Mouse (Mus musculus) c-Kit-positive CD71-positive TER-119-negative erythroid progenitor cells, embryonic 14.5 days (primary cell): ENCODE results near the gene Xpr1.

Source experiments
- DNase-seq: peaks from one replicate; pipeline ENCODE4 v3.0.0-alpha.2; 2013; ENCODE audit warnings: low read depth

Xpr1 gene

GRCm38 (mm10) chr1:155251596-155251995, 165.6 kb downstream of the Xpr1 start:
- no peak for DNase-seq

GRCm38 (mm10) chr1:155250531-155251135, 166.6 kb downstream of the Xpr1 start:
- no peak for DNase-seq

DNA sequence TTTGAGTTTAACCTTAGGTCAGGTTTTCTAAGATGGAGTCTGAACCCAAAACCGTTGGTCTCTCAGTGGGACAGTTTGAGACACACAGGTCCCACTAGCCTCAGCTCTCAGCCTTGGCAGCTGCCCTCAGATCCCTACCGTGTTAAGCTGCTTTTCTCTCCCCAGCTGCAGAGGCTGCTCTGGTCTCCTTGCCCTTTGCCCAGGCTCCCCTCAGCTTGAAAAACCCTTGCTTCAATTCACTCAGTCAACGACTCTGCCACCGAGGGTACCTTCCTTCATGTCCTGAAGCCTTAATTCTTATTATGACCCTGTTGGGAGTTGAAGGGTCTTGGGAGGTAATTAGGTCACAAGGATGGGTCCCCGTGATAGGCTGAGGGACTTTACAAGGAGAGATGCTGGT, 167.3 kb downstream of the Xpr1 start:
- DNase-seq = no peak

- DNase-seq = no peak
These were observed 169.2 kb downstream of the Xpr1 start for GRCm38 (mm10) chr1:155248041-155248440.

GRCm38 (mm10) chr1:155247441-155247840, 169.8 kb downstream of the Xpr1 start:
- DNase-seq = no peak

- DNase-seq = no peak
These were observed 171.7 kb downstream of the Xpr1 start for GRCm38 (mm10) chr1:155245516-155245915.

- DNase-seq = no peak
These were observed 172.4 kb downstream of the Xpr1 start for GRCm38 (mm10) chr1:155244771-155245211.

GRCm38 (mm10) chr1:155243797-155244770, 173.1 kb downstream of the Xpr1 start, which contains the start of gene BC034090:
TSS of gene BC034090 (minus strand) at chr1:155244444.
- DNase-seq = no peak

- DNase-seq = no peak
These were observed 174.8 kb downstream of the Xpr1 start for GRCm38 (mm10) chr1:155242488-155242745.

DNA sequence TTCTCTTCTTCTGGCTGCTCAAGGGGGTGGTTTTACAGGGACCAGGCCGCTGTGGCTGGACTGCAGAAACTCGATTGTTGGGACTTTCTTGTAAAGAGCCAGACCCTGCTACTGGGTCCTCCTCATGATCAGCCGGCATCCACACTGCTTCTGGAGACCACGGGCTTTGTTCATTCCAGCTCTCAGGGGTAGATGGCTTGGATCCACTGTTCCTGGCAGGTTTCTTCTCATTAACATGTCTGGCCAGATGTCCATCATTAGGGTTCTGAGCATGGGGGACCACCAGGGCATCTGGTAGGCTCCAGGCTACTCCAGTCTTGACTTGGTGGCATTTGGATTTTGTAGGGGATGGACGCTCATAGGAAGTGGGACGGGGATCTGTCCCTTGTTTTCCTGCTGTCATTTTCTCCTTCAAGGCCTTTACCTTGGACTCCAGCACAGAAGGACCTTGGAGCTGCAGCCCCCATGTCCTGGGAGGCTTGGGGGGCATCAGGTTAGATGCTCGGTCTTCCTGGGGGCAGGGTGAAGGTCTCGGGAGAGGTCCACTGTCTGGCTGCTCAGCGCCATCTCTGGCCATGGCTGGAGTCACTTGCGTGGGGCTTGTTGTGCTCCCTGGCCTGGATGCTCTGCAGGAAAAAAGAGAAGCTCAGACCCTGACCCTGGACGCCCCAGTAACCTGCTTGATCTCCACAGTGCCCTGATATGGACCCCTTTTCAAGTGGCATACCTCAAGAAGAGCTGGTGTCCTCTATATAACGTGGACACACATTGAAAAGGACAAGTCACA, 175.3 kb downstream of the Xpr1 start:
- no peak for DNase-seq

DNA sequence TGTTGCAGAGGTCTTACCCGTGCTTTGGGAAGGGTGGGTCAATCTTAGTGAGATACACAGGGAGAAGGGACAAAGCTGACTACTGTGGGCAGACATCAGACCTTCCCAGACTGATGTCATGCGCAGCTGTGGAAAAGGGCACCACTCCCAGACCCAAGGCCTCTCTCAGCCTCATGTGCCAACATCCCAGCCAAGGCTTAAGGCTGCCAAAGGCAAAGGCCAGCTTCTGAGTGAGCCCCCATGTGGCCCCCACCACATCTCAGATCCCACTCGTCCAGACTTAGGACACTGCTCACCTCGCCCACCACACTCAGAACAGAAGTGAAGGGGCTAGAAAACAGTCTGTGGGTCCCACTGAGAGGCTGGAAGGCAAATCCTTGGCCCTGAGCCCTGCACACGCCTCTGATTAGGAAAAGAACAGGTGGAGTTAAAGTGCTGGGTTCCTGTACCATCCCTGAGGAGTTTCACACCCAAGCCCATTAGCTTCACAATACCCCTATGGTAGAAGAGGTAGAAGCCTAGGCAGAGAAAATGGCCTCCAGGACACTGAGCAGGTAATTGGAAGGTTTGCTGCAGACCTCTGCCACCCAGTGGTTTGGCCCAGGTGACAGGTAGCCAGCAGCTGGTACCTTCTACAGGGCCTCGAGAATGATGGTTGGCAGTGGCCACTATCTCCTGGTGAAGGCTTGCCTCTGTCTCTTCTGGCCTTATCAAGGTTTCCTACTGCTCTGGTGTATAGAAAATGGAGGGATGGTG, 177.1 kb downstream of the Xpr1 start:
- no peak for DNase-seq

GRCm38 (mm10) chr1:155239169-155239568, 178.0 kb downstream of the Xpr1 start:
- DNase-seq = no peak

- no peak for DNase-seq
These were observed 179.1 kb downstream of the Xpr1 start for GRCm38 (mm10) chr1:155238126-155238525.

GRCm38 (mm10) chr1:155237390-155237789, 179.8 kb downstream of the Xpr1 start:
- DNase-seq = no peak

DNA sequence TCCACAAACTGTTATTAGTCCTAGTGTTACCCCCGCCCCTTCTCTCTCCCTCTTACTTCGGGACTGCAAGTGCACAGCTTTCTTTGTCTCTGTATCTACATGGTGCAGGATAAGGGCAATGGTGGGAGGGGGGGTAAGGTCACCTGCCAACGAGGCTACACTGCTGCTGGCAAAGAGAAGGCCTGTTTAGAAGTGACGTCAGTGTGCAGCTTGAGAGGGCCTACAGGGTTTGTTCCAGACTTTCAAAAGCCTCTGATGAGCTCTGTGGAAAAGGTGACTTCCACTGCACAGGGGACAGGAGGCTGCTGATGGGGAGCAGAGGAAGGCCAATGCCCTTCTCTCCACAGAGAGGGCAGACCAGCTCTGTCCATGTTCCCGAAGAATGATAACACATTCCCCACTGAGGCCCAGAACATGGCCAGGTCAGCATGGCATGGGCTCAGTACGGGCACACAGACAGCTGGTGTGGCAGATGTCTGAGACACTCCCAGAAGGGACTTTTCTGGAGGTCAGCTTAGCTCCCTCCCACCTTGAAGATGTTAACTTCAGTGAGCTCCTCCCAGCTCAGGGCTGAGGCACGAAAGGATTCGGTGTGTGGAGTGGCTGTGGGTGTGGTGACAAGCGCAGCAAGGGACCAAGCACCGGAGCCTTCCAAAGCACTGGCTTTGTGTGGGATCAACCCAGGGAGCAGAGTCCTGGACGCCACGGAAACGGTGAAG, 180.8 kb downstream of the Xpr1 start:
- no peak for DNase-seq

DNA sequence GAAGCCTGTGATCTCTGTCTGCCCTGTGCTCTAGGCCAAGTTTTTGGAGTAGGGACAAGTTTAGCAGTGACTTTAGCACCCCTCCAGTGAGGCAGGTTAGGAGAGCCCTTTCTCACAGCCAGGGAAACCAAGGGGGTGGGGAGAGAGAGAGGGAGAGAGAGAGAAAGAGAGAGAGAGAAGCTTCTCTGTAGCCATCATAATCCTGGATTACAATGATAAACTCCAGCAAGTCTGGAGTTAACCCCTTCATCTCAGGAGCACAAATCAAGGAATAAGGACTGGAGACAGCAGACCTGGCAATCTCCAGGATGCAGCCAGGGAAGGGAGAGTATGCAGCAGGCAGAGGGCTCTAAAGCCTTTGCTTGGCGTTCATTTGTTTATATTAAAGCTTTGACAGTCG, 181.6 kb downstream of the Xpr1 start:
- DNase-seq = no peak

DNA sequence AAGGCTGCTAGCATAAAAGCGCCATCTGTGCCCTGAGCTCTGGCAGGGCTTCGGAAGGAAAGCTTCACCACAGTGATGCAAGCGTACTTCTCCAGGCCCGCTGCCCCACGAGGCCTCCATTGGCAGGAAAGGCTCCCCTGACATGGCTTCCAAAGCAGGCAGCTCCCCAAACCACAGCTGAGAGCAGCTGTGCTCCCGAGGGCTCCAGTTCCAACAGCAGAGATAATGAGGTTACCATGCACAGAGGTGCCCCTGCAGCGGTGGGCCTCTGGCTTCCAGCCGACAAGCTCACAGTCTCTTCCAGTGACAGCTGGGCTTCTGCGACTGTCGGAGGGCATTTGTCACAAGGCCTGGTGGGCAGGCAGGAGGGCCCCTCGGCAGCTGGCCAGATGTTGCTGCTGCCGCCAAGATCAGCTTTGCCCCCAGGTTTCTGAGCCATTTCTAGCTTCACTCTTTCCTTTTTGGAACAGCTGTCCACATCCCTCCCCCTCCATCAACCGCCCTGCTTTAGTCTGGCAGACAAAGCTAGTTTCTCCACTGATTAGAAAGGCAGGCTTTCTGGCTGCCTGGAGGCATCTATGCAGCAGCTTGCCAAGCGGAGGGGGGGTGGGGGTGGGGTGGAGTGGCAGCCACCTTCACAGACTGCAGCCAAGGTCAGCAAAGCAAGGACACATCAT, 183.1 kb downstream of the Xpr1 start:
- no peak for DNase-seq

DNA sequence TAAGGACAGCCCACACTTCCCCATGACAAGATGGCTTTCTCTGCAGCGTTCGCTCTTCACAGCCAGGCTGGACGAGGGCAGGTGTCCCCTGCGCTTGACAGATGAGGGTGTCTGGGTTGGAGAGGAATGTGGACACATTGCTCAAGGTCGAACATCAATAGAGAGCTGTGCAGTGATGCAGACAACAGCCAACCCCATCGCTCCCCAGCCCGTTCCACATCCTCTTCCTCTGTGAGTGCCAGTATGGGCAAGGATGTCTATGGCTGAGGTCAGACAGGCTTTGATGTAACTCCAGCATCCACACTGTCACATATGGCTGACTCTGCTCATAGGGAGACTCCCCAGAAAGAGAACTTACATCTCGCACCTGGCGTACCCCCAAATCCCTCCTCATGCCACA, 183.8 kb downstream of the Xpr1 start:
- no peak for DNase-seq

DNA sequence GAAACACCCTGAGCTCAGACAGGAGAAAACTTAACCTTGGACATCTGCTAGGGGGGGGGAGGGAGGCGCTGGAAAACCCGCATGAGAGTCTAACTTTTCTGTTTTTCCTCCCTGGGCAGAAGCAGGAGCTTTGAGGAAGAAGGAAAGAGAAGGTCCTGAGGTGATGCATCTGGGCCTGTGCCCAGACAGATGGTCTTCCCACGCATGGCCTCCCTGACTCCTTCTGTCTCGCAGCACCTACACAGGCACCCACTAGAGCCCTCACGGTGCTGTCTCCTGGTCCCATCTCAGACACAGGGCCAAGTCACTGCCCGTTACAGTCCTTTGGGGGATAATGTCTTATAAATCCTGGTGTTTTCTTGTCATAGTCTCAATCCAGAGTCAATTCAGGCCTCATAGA, 184.4 kb downstream of the Xpr1 start:
- DNase-seq = no peak

DNA sequence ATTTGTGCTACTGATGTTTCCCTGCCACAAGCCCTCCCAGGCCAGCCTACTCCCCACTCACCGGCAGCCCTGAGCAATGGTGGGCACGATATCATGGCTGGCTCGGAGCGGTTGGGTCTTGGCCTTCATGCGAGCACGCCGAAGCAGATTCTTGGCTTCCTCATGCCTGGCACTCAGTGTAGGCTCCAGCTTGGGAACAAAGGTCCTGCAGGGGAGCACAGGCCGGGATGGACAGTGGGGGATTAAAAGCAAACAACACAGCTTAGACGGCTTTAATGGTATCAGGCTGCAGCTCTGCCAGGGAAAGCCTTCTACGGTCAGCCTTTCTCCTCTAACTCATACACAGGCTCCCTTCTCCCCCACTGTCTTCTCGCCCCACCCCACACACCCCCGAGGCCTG, 184.8 kb downstream of the Xpr1 start:
- DNase-seq = no peak
